Mouse (Mus musculus) neural tube, embryonic 11.5 days (tissue): ENCODE results near the gene Prkra. TPM values are rescaled to one million over a fixed set of nuclear protein-coding genes. Genes with fewer than 3 reads are reported as not detected.

ENCODE experiments used
- ATAC-seq: fragments of 200-750 bp; cut with Nextera tagmentation; 2 replicates; pipeline ENCODE4 v1.8.0; 2017; ENCODE audit warnings: moderate number of reproducible peaks, mild to moderate bottlenecking, moderate TSS enrichment, moderate library complexity; ENCODE audit not compliant: insufficient read depth, low FRiP score, low TSS enrichment
- DNase-seq: peaks from one replicate; pipeline ENCODE4 v3.0.0-alpha.2; 2015; ENCODE audit warnings: low spot score
- H3K27ac ChIP-seq: fragments of 300-500 bp; sonication (generic); 2 replicates; pipeline ENCODE4 v1.5.1; 2014; ENCODE audit warnings: low read depth, mild to moderate bottlenecking, low read length
- H3K27me3 ChIP-seq: fragments of 300-500 bp; sonication (generic); 2 replicates; pipeline ENCODE4 v1.6.1; 2014; ENCODE audit warnings: mild to moderate bottlenecking, low read length, mixed read lengths; ENCODE audit not compliant: control insufficient read depth, insufficient read depth
- H3K36me3 ChIP-seq: fragments of 300-500 bp; sonication (generic); 2 replicates; pipeline ENCODE4 v1.6.1; 2014; ENCODE audit warnings: mild to moderate bottlenecking, low read length, moderate library complexity, mixed read lengths; ENCODE audit not compliant: control insufficient read depth, insufficient read depth
- H3K4me1 ChIP-seq: fragments of 300-500 bp; sonication (generic); 2 replicates; pipeline ENCODE4 v1.6.1; 2014; ENCODE audit warnings: low read length, mixed read lengths; ENCODE audit not compliant: control insufficient read depth, insufficient read depth
- H3K4me2 ChIP-seq: fragments of 300-500 bp; sonication (generic); 2 replicates; pipeline ENCODE4 v1.6.1; 2014; ENCODE audit warnings: low read depth, mild to moderate bottlenecking, moderate library complexity
- H3K4me3 ChIP-seq: fragments of 300-500 bp; sonication (generic); 2 replicates; pipeline ENCODE4 v1.5.1; 2014; ENCODE audit warnings: low read depth, low read length
- H3K9ac ChIP-seq: fragments of 300-500 bp; sonication (generic); 2 replicates; pipeline ENCODE4 v1.6.1; 2014; ENCODE audit warnings: mild to moderate bottlenecking, low read length
- H3K9me3 ChIP-seq: fragments of 300-500 bp; sonication (generic); 2 replicates; pipeline ENCODE4 v1.6.1; 2016; ENCODE audit warnings: low read length; ENCODE audit not compliant: control insufficient read depth
- WGBS: fragments of 180-500 bp; shearing (Covaris S2); extraction: QIAGEN DNeasy Blood & Tissue Kit; methylation state at CpG from one replicate; pipeline ENCODE4 v1.1.7; 2014; 5-methylcytosine and 5-hydroxymethylcytosine counted together
- polyA plus RNA-seq: library from polyadenylated mRNA; unstranded; fragments of >200 nt; fragmentation: Nextera tagmentation; extraction: Ambion mirVana; gene quantifications from 2 replicates; pipeline ENCODE4 v1.2.1, GENCODE M21; 2014

Prkra gene
- polyA plus RNA-seq, 1 experiment from 2014 or later, result 88.6 TPM

GRCm38 (mm10) chr2:76611996-76612395 lies 35.8 kb downstream of the Prkra start:
- Histone ChIP-seq H3K4me3 (no peak overlapping the region), H3K36me3 (no peaks in the 10 kb centered on the region), H3K27ac (no peak overlapping the region), H3K9ac (no peak overlapping the region), H3K4me1 (no peaks in the 10 kb centered on the region), H3K4me2 (no peak overlapping the region), H3K9me3 (no peaks in the 10 kb centered on the region), H3K27me3 (no peaks in the 10 kb centered on the region)
- ATAC-seq (no peak), DNase-seq (no peak)
- WGBS, result 85% methylated on average over 3 of the region's 3 CpGs

GRCm38 (mm10) chr2:76610326-76611104 lies 37.3 kb downstream of the Prkra start:
- Histone ChIP-seq H3K4me3 (no peak overlapping the region), H3K9ac (no peak overlapping the region), H3K4me2 (no peak overlapping the region), H3K9me3 (no peaks in the 10 kb centered on the region), H3K27me3 (no peaks in the 10 kb centered on the region), H3K36me3 (no peaks in the 10 kb centered on the region), H3K4me1 (no peaks in the 10 kb centered on the region), H3K27ac (no peak overlapping the region)
- WGBS, result 90% methylated on average over 10 of the region's 10 CpGs
- ATAC-seq (no peak), DNase-seq (no peak)

GRCm38 (mm10) chr2:76606704-76607103 lies 41.1 kb downstream of the Prkra start:
- Histone ChIP-seq H3K36me3 (no peaks in the 10 kb centered on the region), H3K9me3 (no peaks in the 10 kb centered on the region), H3K9ac (no peak overlapping the region), H3K27ac (no peak overlapping the region), H3K4me1 (no peaks in the 10 kb centered on the region), H3K4me3 (no peak overlapping the region), H3K27me3 (no peaks in the 10 kb centered on the region), H3K4me2 (no peak overlapping the region)
- ATAC-seq (no peak), DNase-seq (no peak)
- WGBS, result 84% methylated on average over 3 of the region's 3 CpGs

DNA sequence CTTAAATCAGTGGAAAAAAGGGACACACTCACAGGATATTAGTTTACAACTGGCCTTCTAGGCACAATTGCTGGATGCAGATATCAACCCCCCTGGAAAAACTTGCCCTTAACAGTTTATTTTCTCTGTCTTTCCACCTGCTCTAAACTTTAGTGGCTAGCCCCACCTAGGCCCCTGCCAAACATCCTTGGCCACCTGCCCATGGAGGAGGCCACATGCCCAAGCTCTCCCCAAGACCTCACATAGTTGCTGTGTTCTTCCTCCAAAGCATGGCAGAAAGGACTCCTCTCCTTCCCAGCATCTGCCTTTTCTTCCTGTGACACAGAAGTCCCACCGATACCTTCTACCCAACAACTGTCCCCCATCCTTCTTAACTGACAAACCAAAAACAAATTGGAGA lies 45.6 kb downstream of the Prkra start:
- Histone ChIP-seq H3K27me3 (no peaks in the 10 kb centered on the region), H3K4me1 (no peaks in the 10 kb centered on the region), H3K4me3 (no peak overlapping the region), H3K36me3 (no peaks in the 10 kb centered on the region), H3K4me2 (no peak overlapping the region), H3K27ac (no peak overlapping the region), H3K9ac (no peak overlapping the region), H3K9me3 (no peaks in the 10 kb centered on the region)
- 96% methylated on average over 1 of the region's 1 CpGs for WGBS
- ATAC-seq (no peak), DNase-seq (no peak)

DNA sequence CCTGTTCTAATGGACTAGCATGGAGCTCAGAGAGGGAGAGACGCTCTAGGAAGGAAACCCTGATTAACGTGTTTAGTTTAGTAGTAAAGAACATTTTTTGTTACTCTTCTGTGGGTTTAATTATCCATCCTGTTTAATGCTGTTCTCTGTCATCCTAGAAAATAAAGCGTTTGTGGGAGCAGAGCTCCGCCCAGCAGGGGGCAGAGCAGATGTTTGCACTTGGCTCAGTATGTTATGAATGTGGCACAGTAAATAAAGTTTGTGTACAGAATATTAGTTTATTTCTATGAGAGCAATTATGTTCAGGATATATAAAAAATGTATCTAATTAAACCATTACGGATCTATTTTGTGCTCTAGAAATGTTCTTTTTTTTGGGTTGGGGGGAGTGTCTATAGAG lies 48.6 kb downstream of the Prkra start:
- no peak for ATAC-seq

GRCm38 (mm10) chr2:76597521-76597920 lies 50.3 kb downstream of the Prkra start:
- ATAC-seq (no peak), DNase-seq (no peak)
- Histone ChIP-seq H3K27me3 (no peaks in the 10 kb centered on the region), H3K27ac (no peak overlapping the region), H3K9me3 (no peaks in the 10 kb centered on the region), H3K4me2 (no peak overlapping the region), H3K4me3 (no peak overlapping the region), H3K36me3 (no peaks in the 10 kb centered on the region), H3K9ac (no peak overlapping the region), H3K4me1 (no peaks in the 10 kb centered on the region)
- 87% methylated on average over 11 of the region's 11 CpGs for whole genome bisulfite sequencing

More for the DNA sequence above, 48.6 kb downstream of the Prkra start:
- Histone ChIP-seq H3K9ac (no peak overlapping the region), H3K4me2 (no peak overlapping the region), H3K4me1 (no peaks in the 10 kb centered on the region), H3K4me3 (no peak overlapping the region), H3K27me3 (no peaks in the 10 kb centered on the region), H3K36me3 (no peaks in the 10 kb centered on the region), H3K9me3 (no peaks in the 10 kb centered on the region), H3K27ac (no peak overlapping the region)
- 76% methylated on average over 5 of the region's 5 CpGs for WGBS
- no peak for DNase-seq

GRCm38 (mm10) chr2:76592401-76592924 lies 55.4 kb downstream of the Prkra start:
- Histone ChIP-seq H3K4me2 (no peak overlapping the region), H3K27me3 (no peaks in the 10 kb centered on the region), H3K4me3 (no peak overlapping the region), H3K9ac (no peak overlapping the region), H3K4me1 (no peaks in the 10 kb centered on the region), H3K9me3 (no peaks in the 10 kb centered on the region), H3K36me3 (no peaks in the 10 kb centered on the region), H3K27ac (no peak overlapping the region)
- no peak for ATAC-seq
- WGBS, result 84% methylated on average over 3 of the region's 3 CpGs
- no peak for DNase-seq

DNA sequence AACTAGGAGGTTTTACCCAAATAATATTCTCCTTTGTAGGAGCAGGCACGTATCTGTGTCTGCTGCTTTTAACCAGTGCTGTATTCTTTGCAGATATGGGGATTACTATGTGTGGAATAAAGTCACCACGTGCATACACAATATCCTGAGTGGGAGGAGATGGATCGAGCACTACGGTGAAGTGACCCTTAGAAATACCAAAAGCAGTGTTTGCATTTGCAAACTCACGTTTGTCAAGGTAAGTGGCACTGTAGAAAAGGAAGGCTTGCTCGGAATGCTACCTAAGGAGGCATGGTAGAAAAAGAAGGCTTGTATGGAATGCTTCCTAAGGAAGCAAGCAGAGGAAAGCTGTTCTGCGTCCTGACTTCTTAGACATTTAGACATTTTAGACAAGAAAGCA lies 57.6 kb downstream of the Prkra start:
- H3K9me3 ChIP-seq, result no peaks in the 10 kb centered on the region
- 93% methylated on average over 7 of the region's 7 CpGs for WGBS
- no peak for DNase-seq
- no peaks in the 10 kb centered on the region for H3K27me3 ChIP-seq
- no peak overlapping the region for H3K4me3 ChIP-seq
- no peak overlapping the region for H3K27ac ChIP-seq
- no peak overlapping the region for H3K9ac ChIP-seq
- no peak overlapping the region for H3K4me2 ChIP-seq
- no peak for ATAC-seq
- H3K4me1 ChIP-seq, result no peaks in the 10 kb centered on the region
- no peaks in the 10 kb centered on the region for H3K36me3 ChIP-seq

GRCm38 (mm10) chr2:76586906-76587305 lies 60.9 kb downstream of the Prkra start:
- H3K9ac ChIP-seq, result no peak overlapping the region
- no peak for DNase-seq
- ATAC-seq, result no peak

More at GRCm38 (mm10) chr2:76586906-76587305, 60.9 kb downstream of the Prkra start:
- H3K4me2 ChIP-seq, result no peak overlapping the region
- WGBS, result 90% methylated on average over 10 of the region's 10 CpGs
- no peak overlapping the region for H3K27ac ChIP-seq
- no peaks in the 10 kb centered on the region for H3K4me1 ChIP-seq
- H3K9me3 ChIP-seq, result no peaks in the 10 kb centered on the region
- no peak overlapping the region for H3K4me3 ChIP-seq
- no peaks in the 10 kb centered on the region for H3K27me3 ChIP-seq
- H3K36me3 ChIP-seq, result no peaks in the 10 kb centered on the region; the same call in 1 of the 2 replicates
